Mouse (Mus musculus) lung, postnatal 0 days (tissue): ENCODE data around the gene BC052040. TPM values are rescaled to one million over a fixed set of nuclear protein-coding genes. Genes with fewer than 3 reads are reported as not detected.

Source experiments
- ATAC-seq: fragments of 200-750 bp; cut with Nextera tagmentation; 2 replicates; pipeline ENCODE4 v1.8.0; 2017; ENCODE audit warnings: moderate library complexity
- DNase-seq: peaks from one replicate; pipeline ENCODE4 v3.0.0-alpha.2; 2016; ENCODE audit warnings: low spot score
- H3K27ac ChIP-seq: fragments of 300-500 bp; sonication (generic); 2 replicates; pipeline ENCODE4 v1.5.1; 2014; ENCODE audit warnings: antibody characterized with exemption, mild to moderate bottlenecking, low read length, mixed read lengths
- H3K27me3 ChIP-seq: fragments of 300-500 bp; sonication (generic); replicated peaks from 2 replicates; pipeline ENCODE4 v1.6.1; 2014; ENCODE audit warnings: low read length, mixed read lengths; ENCODE audit not compliant: insufficient read depth
- H3K36me3 ChIP-seq: fragments of 300-500 bp; sonication (generic); 2 replicates; pipeline ENCODE4 v1.6.1; 2014; ENCODE audit warnings: low read length, mixed read lengths; ENCODE audit not compliant: insufficient read depth
- H3K4me1 ChIP-seq: fragments of 300-500 bp; sonication (generic); 2 replicates; pipeline ENCODE4 v1.6.1; 2014; ENCODE audit warnings: antibody characterized with exemption, low read depth, low read length, mixed read lengths; ENCODE audit not compliant: insufficient read depth
- H3K4me2 ChIP-seq: fragments of 300-500 bp; sonication (generic); replicated peaks from 2 replicates; pipeline ENCODE4 v1.6.1; 2014; ENCODE audit warnings: low read depth, mild to moderate bottlenecking, low read length, moderate library complexity, mixed read lengths
- H3K4me3 ChIP-seq: fragments of 300-500 bp; sonication (generic); 2 replicates; pipeline ENCODE4 v1.5.1; 2014; ENCODE audit warnings: low read depth, low read length
- H3K9ac ChIP-seq: fragments of 300-500 bp; sonication (generic); replicated peaks from 2 replicates; pipeline ENCODE4 v1.6.1; 2014; ENCODE audit warnings: low read depth, mild to moderate bottlenecking
- H3K9me3 ChIP-seq: fragments of 300-500 bp; sonication (generic); 2 replicates; pipeline ENCODE4 v1.6.1; 2016; ENCODE audit warnings: low read length, mixed read lengths
- CTCF ChIP-seq: IDR thresholded peaks from 2 replicates; pipeline ENCODE4 v1.5.1; 2016; ENCODE audit warnings: antibody characterized with exemption, mild to moderate bottlenecking
- EP300 ChIP-seq: IDR thresholded peaks from 2 replicates; pipeline ENCODE4 v1.6.1; 2016; ENCODE audit warnings: antibody characterized with exemption, mild to moderate bottlenecking, control low read depth
- WGBS: fragments of 180-500 bp; shearing (Covaris S2); extraction: QIAGEN DNeasy Blood & Tissue Kit; methylation state at CpG from one replicate; pipeline ENCODE4 v1.1.7; 2014; 5-methylcytosine and 5-hydroxymethylcytosine counted together
- polyA plus RNA-seq: library from polyadenylated mRNA; unstranded; fragments of >200 nt; fragmentation: Nextera tagmentation; extraction: Ambion mirVana; gene quantifications from 2 replicates; pipeline ENCODE4 v1.2.1, GENCODE M21; 2015

The BC052040 gene
- polyA plus RNA-seq, 1 experiment from 2014 or later: 1.6 TPM

GRCm38 (mm10) chr2:115769597-115770305 is 188.2 kb downstream of the BC052040 start:
- Histone ChIP-seq H3K27ac (no peak overlapping the region), H3K9ac (no peak overlapping the region), H3K36me3 (no peaks in the 10 kb centered on the region), H3K27me3 (no peaks in the 10 kb centered on the region), H3K4me2 (no peak overlapping the region), H3K4me3 (no peak overlapping the region), H3K4me1 (peaks cover 3% of the 10 kb centered on the region; the same call in 1 of the 2 replicates), H3K9me3 (no peaks in the 10 kb centered on the region)
- no peak for TF ChIP-seq EP300
- no peak for TF ChIP-seq CTCF
- 86% methylated on average over 10 of the region's 10 CpGs for WGBS
- no peak for ATAC-seq
- DNase-seq: no peak

- H3K4me3 ChIP-seq: no peak overlapping the region
- no peaks in the 10 kb centered on the region for H3K9me3 ChIP-seq
- no peaks in the 10 kb centered on the region for H3K36me3 ChIP-seq
- no peak overlapping the region for H3K4me2 ChIP-seq
- 67% methylated on average over 1 of the region's 1 CpGs for WGBS
- H3K4me1 ChIP-seq: peaks cover 13% of the 10 kb centered on the region; the same call in 1 of the 2 replicates
- ATAC-seq (no peak), DNase-seq (no peak)
- no peaks in the 10 kb centered on the region for H3K27me3 ChIP-seq
- no peak overlapping the region for H3K9ac ChIP-seq
- no peak overlapping the region for H3K27ac ChIP-seq
- TF ChIP-seq CTCF: no peak
- no peak for TF ChIP-seq EP300
Measured at GRCm38 (mm10) chr2:115772709-115773108, 191.2 kb downstream of the BC052040 start.

GRCm38 (mm10) chr2:115774153-115774908 is 192.8 kb downstream of the BC052040 start:
- H3K9ac ChIP-seq: no peak overlapping the region
- no peak overlapping the region for H3K4me2 ChIP-seq
- 64% methylated on average over 5 of the region's 5 CpGs for WGBS
- ATAC-seq (no peak), DNase-seq (peak; percentile 19)
- H3K4me3 ChIP-seq: no peak overlapping the region
- H3K27me3 ChIP-seq: no peaks in the 10 kb centered on the region
- peaks cover 13% of the 10 kb centered on the region; the same call in 1 of the 2 replicates for H3K4me1 ChIP-seq
- no peaks in the 10 kb centered on the region for H3K9me3 ChIP-seq
- no peaks in the 10 kb centered on the region for H3K36me3 ChIP-seq
- no peak overlapping the region for H3K27ac ChIP-seq
- TF ChIP-seq CTCF (no peak), EP300 (no peak)

GRCm38 (mm10) chr2:115775488-115776217 is 194.1 kb downstream of the BC052040 start:
- no peaks in the 10 kb centered on the region for H3K36me3 ChIP-seq
- TF ChIP-seq EP300 (no peak), CTCF (no peak)
- no peaks in the 10 kb centered on the region for H3K9me3 ChIP-seq
- WGBS: 40% methylated on average over 8 of the region's 8 CpGs
- no peak for ATAC-seq
- peak; percentile 16 for DNase-seq
- H3K4me1 ChIP-seq: peaks cover 13% of the 10 kb centered on the region; the same call in 1 of the 2 replicates
- no peak overlapping the region for H3K27ac ChIP-seq
- H3K4me2 ChIP-seq: no peak overlapping the region
- H3K9ac ChIP-seq: no peak overlapping the region
- H3K4me3 ChIP-seq: no peak overlapping the region
- no peaks in the 10 kb centered on the region for H3K27me3 ChIP-seq

- Histone ChIP-seq H3K4me3 (no peak overlapping the region), H3K9me3 (no peaks in the 10 kb centered on the region), H3K27me3 (no peaks in the 10 kb centered on the region), H3K4me2 (no peak overlapping the region), H3K4me1 (peaks cover 13% of the 10 kb centered on the region; the same call in 1 of the 2 replicates), H3K27ac (no peak overlapping the region), H3K36me3 (no peaks in the 10 kb centered on the region), H3K9ac (no peak overlapping the region)
- no peak for TF ChIP-seq CTCF
- peak; percentile 66 for TF ChIP-seq EP300
- WGBS: 22% methylated on average over 17 of the region's 17 CpGs
- ATAC-seq: peak; percentile 62
- peak; percentile 33 for DNase-seq
Measured at GRCm38 (mm10) chr2:115776924-115777860, 195.7 kb downstream of the BC052040 start.
